Mouse (Mus musculus): ENCODE data around the gene Per3.

Gene Per3

DNA sequence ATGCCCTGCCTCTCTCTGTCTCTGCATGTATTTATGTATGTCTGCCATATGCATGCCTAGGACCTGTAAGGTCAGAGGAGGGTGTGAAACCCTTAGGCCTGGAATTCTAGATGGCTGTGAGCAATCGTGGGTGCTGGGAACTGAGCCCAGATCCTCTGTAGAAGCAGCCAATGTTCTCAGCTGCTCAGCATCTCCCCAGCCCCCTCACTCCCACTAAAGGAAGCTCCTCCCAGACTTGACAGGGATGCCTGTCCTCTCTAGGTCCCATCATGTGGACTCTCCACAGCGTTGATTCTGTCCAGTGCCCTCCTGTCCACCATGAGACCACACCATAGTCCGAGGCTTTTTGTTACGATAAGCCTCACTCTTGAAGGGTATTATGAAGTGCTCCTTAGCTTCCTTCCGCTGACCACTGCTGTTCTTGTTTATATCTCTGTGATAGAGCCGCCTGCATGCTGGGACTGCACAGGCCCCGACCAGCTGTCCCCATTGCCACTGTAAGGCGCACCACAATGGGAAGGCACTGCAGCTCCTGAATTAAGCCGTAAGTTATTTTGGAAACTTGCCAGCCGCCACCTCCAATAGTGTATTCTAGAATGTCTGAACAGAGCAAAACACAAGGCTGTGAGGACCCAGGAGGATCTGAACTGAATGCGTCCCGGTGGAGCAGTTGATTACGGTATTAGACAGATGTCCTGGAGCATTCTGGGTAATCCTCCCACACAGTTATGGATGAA, 87.9 kb downstream of the Per3 start:
- DNase-seq, result peak; percentile 46 to 58

Data from cerebellum, postnatal 10 days (tissue).